20 mouse cellular contexts compared by ENCODE assay signal in the genomic region with DNA sequence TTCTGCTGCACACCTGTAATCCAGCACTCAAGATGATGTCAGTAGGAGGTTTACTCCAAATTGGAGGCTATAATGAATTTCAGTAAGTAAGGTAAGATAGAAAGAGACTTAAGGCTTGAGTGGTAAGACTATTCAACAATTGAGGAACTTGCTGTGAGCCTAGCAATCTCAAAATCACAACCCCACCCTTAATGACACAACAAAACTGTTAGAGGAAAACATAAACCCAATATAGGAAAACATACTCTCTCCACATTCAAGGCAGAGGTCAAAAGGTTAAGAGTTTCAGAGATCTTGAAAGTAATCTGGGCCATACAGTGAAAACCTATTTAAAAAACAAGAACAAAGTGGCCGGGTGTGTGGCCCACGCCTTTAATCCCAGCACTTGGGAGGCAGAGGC. TPM values are rescaled to one million over a fixed set of nuclear protein-coding genes. Genes with fewer than 3 reads are reported as not detected.
DNase-seq lines count a peak whose midpoint lies in the region; ATAC-seq lines count a peak whose summit lies in the region.
"Had no signal": no experiment of that assay in that cellular context is flagged by ENCODE, and none has a peak within 500 bp of the region (broad histone marks: within the 10 kb centered on the region; RNA-seq: fewer than 3 reads in every experiment).

No protein-coding gene starts in this region.

- peaks cover 33% of the 10 kb centered on the region for H3K4me1 ChIP-seq in heart, embryonic 12.5 days (replicated peaks)
- H3K4me1 ChIP-seq in hindbrain, embryonic 13.5 days (replicated peaks) = peaks cover 6% of the 10 kb centered on the region

- no peak overlapping the region for H3K9ac ChIP-seq in heart, embryonic 12.5 days
- H3K9ac ChIP-seq in hindbrain, embryonic 13.5 days = no peak overlapping the region
- H3K9ac ChIP-seq: forebrain, embryonic 15.5 days; heart, embryonic 13.5 days had no signal

- H3K27me3 ChIP-seq in heart, embryonic 12.5 days (replicated peaks) = no peaks in the 10 kb centered on the region
- H3K27me3 ChIP-seq in hindbrain, embryonic 13.5 days = no peaks in the 10 kb centered on the region
- H3K27me3 ChIP-seq: forebrain, embryonic 15.5 days; heart, embryonic 13.5 days; Patski had no signal

- WGBS in heart, embryonic 12.5 days = 85% methylated on average over 2 of the region's 2 CpGs
- 91% methylated on average over 2 of the region's 2 CpGs for WGBS in hindbrain, embryonic 13.5 days

- no peak overlapping the region for H3K4me2 ChIP-seq in heart, embryonic 12.5 days
- no peak overlapping the region for H3K4me2 ChIP-seq in hindbrain, embryonic 13.5 days
- H3K4me2 ChIP-seq: forebrain, embryonic 15.5 days; heart, embryonic 13.5 days had no signal

- no peak overlapping the region for H3K27ac ChIP-seq in heart, embryonic 12.5 days (ENCODE audit: poor library complexity, severe bottlenecking)
- H3K27ac ChIP-seq in hindbrain, embryonic 13.5 days = no peak overlapping the region
- H3K27ac ChIP-seq: embryonic facial prominence, embryonic 10.5 days; forebrain, embryonic 15.5 days; heart, embryonic 13.5 days had no signal

- H3K4me3 ChIP-seq in heart, embryonic 12.5 days = no peak overlapping the region
- no peak overlapping the region for H3K4me3 ChIP-seq in hindbrain, embryonic 13.5 days
- H3K4me3 ChIP-seq: embryonic facial prominence, embryonic 10.5 days; forebrain, embryonic 15.5 days; heart, embryonic 13.5 days had no signal

- no peaks in the 10 kb centered on the region for H3K9me3 ChIP-seq in heart, embryonic 12.5 days (replicated peaks)
- H3K9me3 ChIP-seq in hindbrain, embryonic 13.5 days = no peaks in the 10 kb centered on the region
- H3K9me3 ChIP-seq: embryonic facial prominence, embryonic 10.5 days; forebrain, embryonic 15.5 days; heart, embryonic 13.5 days had no signal

- DNase-seq in heart, adult 11 months = peak; percentile 31
- peak; percentile 47 for DNase-seq in R1 (ENCODE audit: low read depth, low spot score)
- peak; percentile 37 for DNase-seq in induced T-regulatory cell, adult 2 months (ENCODE audit: low read depth)
- no peak for DNase-seq in adrenal gland, postnatal 36 days
- no peak for DNase-seq in urinary bladder, postnatal 36 days (ENCODE audit: low spot score in 2 of 2)
- DNase-seq in urinary bladder, adult 18-20 months (ENCODE audit: low spot score in 2 of 2) = no peak
- DNase-seq: adrenal gland, adult 8-10 months; cerebellum, adult 11 months; cerebellum, adult 9-10 months; cerebellum, postnatal 25 days; gastrocnemius, postnatal 10 days; heart, postnatal 36 days; kidney, adult 11 months had no signal

- H3K36me3 ChIP-seq in heart, embryonic 12.5 days = peaks cover 4% of the 10 kb centered on the region; the same call in 1 of the 2 replicates
- no peaks in the 10 kb centered on the region for H3K36me3 ChIP-seq in hindbrain, embryonic 13.5 days
- H3K36me3 ChIP-seq: forebrain, embryonic 15.5 days had no signal

- ATAC-seq in heart, embryonic 12.5 days (ENCODE audit: insufficient number of reproducible peaks, low FRiP score) = no peak
- ATAC-seq in hindbrain, embryonic 13.5 days (ENCODE audit: low FRiP score) = no peak
- ATAC-seq: forebrain, embryonic 15.5 days; hindbrain, embryonic 16.5 days; Patski had no signal

RNA-seq across cellular contexts. Expression of a gene that starts 34.7 kb away (rescaled TPM):
- polyA plus RNA-seq in heart, embryonic 12.5 days (2016; fragmentation: Nextera tagmentation; extraction: Ambion mirVana) = 102 and 108 TPM in 2 replicates
- 10 to 100 TPM; 46.6 to 50.0 TPM for total RNA-seq in adrenal gland, postnatal 36 days (2021)
- polyA plus RNA-seq in hindbrain, embryonic 13.5 days (2015; fragmentation: Nextera tagmentation; extraction: Ambion mirVana) = 85.8 and 86.3 TPM in 2 replicates

RNA-seq across cellular contexts. Expression of a gene that starts 48.3 kb away (rescaled TPM):
- polyA plus RNA-seq in heart, embryonic 12.5 days (2016; fragmentation: Nextera tagmentation; extraction: Ambion mirVana) = 0.89 and 0.95 TPM in 2 replicates
- 1 to 10 TPM; 2.3 TPM for total RNA-seq in adrenal gland, postnatal 36 days (2021)
- 4.8 and 5.8 TPM in 2 replicates for polyA plus RNA-seq in hindbrain, embryonic 13.5 days (2015; fragmentation: Nextera tagmentation; extraction: Ambion mirVana)

RNA-seq across cellular contexts. Expression of a gene that starts 57.9 kb away (rescaled TPM):
- 1.4 and 1.8 TPM in 2 replicates for polyA plus RNA-seq in heart, embryonic 12.5 days (2016; fragmentation: Nextera tagmentation; extraction: Ambion mirVana)
- total RNA-seq in adrenal gland, postnatal 36 days (2021) = 1 to 10 TPM; 5.5 to 6.2 TPM
- 11.9 and 12.4 TPM in 2 replicates for polyA plus RNA-seq in hindbrain, embryonic 13.5 days (2015; fragmentation: Nextera tagmentation; extraction: Ambion mirVana)
- polyA plus RNA-seq: Patski had no signal

Comparison
In these comparisons a context has a peak if more than half of its experiments do, and no peak if none do; other contexts are left out.
1. DNase-seq: peak in heart, adult 11 months (single experiment), R1 (single experiment) and induced T-regulatory cell, adult 2 months (single experiment); none in adrenal gland, postnatal 36 days (0 of 2), urinary bladder, postnatal 36 days (0 of 2) and urinary bladder, adult 18-20 months (0 of 2).